8 mouse cellular contexts compared by ENCODE assay signal in genomic region chr14:45389194-45389593, GRCm38 (mm10). TPM values are rescaled to one million over a fixed set of nuclear protein-coding genes. Genes with fewer than 3 reads are reported as not detected.
DNase-seq lines count a peak whose midpoint lies in the region; ATAC-seq and TF ChIP-seq lines count a peak whose summit lies in the region.

No protein-coding gene starts in this region.

- ATAC-seq in frontal cortex, adult (ENCODE audit: low TSS enrichment) = peak; percentile 51
- no peak; the same call in 1 of the 2 replicates for ATAC-seq in forebrain, embryonic 13.5 days
- peak; percentile 4; the same call in 1 of the 2 replicates for ATAC-seq in liver, embryonic 15.5 days (ENCODE audit: insufficient read depth)

- peaks cover 13% of the 10 kb centered on the region for H3K4me1 ChIP-seq in forebrain, embryonic 13.5 days
- peaks cover 37% of the 10 kb centered on the region for H3K4me1 ChIP-seq in liver, embryonic 15.5 days (replicated peaks)

- H3K9ac ChIP-seq in forebrain, embryonic 13.5 days = peak overlapping the region; percentile 90
- H3K9ac ChIP-seq in liver, embryonic 15.5 days = peak overlapping the region; percentile 68; the same call in 1 of the 2 replicates

- no peaks in the 10 kb centered on the region for H3K27me3 ChIP-seq in C2C12 (ENCODE audit: control insufficient read depth, insufficient read depth, insufficient read length)
- no peaks in the 10 kb centered on the region for H3K27me3 ChIP-seq in forebrain, embryonic 13.5 days
- H3K27me3 ChIP-seq in liver, embryonic 15.5 days = no peaks in the 10 kb centered on the region

- H3K4me2 ChIP-seq in forebrain, embryonic 13.5 days = peak overlapping the region; percentile 86
- peak overlapping the region; percentile 96 for H3K4me2 ChIP-seq in liver, embryonic 15.5 days

- no peaks in the 10 kb centered on the region for H3K9me3 ChIP-seq in forebrain, embryonic 13.5 days (replicated peaks)
- no peaks in the 10 kb centered on the region for H3K9me3 ChIP-seq in liver, embryonic 15.5 days (replicated peaks)

- H3ac ChIP-seq in C2C12 (ENCODE audit: control insufficient read depth, insufficient read length, low read depth) = peak overlapping the region; percentile 33

- peak overlapping the region; percentile 44; the same call in 1 of the 2 replicates for H3K27ac ChIP-seq in forebrain, embryonic 13.5 days
- peak overlapping the region; percentile 78 for H3K27ac ChIP-seq in liver, embryonic 15.5 days (replicated peaks)

- H3K36me3 ChIP-seq in C2C12 (ENCODE audit: control insufficient read depth, insufficient read depth) = no peaks in the 10 kb centered on the region
- H3K36me3 ChIP-seq in forebrain, embryonic 13.5 days (ENCODE audit: poor library complexity, severe bottlenecking) = no peaks in the 10 kb centered on the region
- H3K36me3 ChIP-seq in liver, embryonic 15.5 days (replicated peaks) = no peaks in the 10 kb centered on the region

- H3K79me2 ChIP-seq in C2C12 (ENCODE audit: control insufficient read depth, insufficient read depth) = peaks cover 40% of the 10 kb centered on the region

- no peak for DNase-seq in frontal cortex, postnatal 10 days (ENCODE audit: low spot score in 2 of 2)
- no peak for DNase-seq in adrenal gland, adult 2 months
- no peak for DNase-seq in cerebellum, postnatal 14 days
- DNase-seq in cerebellum, postnatal 4 days (ENCODE audit: low spot score in 2 of 2) = no peak

- TF ChIP-seq CTCF in C2C12 (IDR thresholded peaks at IDR 0.05; ENCODE audit: control insufficient read depth, insufficient read depth, insufficient read length) = no peak

- H3K4me3 ChIP-seq in C2C12 (ENCODE audit: insufficient read depth, poor library complexity, severe bottlenecking) = peak overlapping the region; percentile 75
- H3K4me3 ChIP-seq in forebrain, embryonic 13.5 days = peak overlapping the region; percentile 78
- H3K4me3 ChIP-seq in liver, embryonic 15.5 days (replicated peaks) = peak overlapping the region; percentile 69

- peaks cover 4% of the 10 kb centered on the region for H3K79me3 ChIP-seq in C2C12 (ENCODE audit: low read depth)

- WGBS in forebrain, embryonic 13.5 days = 29% methylated on average over 3 of the region's 3 CpGs
- WGBS in liver, embryonic 15.5 days (ENCODE audit: insufficient replicate concordance) = 34% methylated on average over 3 of the region's 3 CpGs

TF ChIP-seq in C2C12, 6 proteins besides CTCF, POLR2A, EP300 and RAD21:
- TF ChIP-seq MAX (IDR thresholded peaks at IDR 0.05) (no peak), FOSL1 (IDR thresholded peaks at IDR 0.05; ENCODE audit: insufficient read depth, low read length, poor library complexity, severe bottlenecking) (no peak), MYOD1 (IDR thresholded peaks at IDR 0.05; ENCODE audit: control insufficient read depth, insufficient read length, low read depth) (no peak), CEBPB (IDR thresholded peaks at IDR 0.05; ENCODE audit: low read depth) (no peak), MYOG (IDR thresholded peaks at IDR 0.05; ENCODE audit: control insufficient read depth, extremely low read depth, insufficient read length) (no peak), USF1 (IDR thresholded peaks at IDR 0.05; ENCODE audit: low read depth) (no peak)

RNA-seq across cellular contexts. Expression of gene Gnpnat1, which starts 15.5 kb away (rescaled TPM):
- 12.5 TPM for polyA plus RNA-seq in C2C12 (2012; fragmentation: generic; extraction: Trizol)
- 24.1 and 25.0 TPM in 2 replicates for polyA plus RNA-seq in forebrain, embryonic 13.5 days (2015; fragmentation: Nextera tagmentation; extraction: Ambion mirVana)
- polyA plus RNA-seq in liver, embryonic 15.5 days (2015; fragmentation: Nextera tagmentation; extraction: Ambion mirVana) = 25.2 and 30.2 TPM in 2 replicates
- total RNA-seq in adrenal gland, adult 2 months (2021) = 10 to 100 TPM; 27.0 to 29.4 TPM
- 1.3 and 1.8 TPM in 2 replicates for polyA plus RNA-seq in adrenal gland, adult 2 months (2012; rRNA removed)

RNA-seq across cellular contexts. Expression of gene Styx, which starts 38.3 kb away (rescaled TPM):
- 6.7 TPM for polyA plus RNA-seq in C2C12 (2012; fragmentation: generic; extraction: Trizol)
- 49.3 and 50.9 TPM in 2 replicates for polyA plus RNA-seq in forebrain, embryonic 13.5 days (2015; fragmentation: Nextera tagmentation; extraction: Ambion mirVana)
- 16.2 TPM in 2 replicates for polyA plus RNA-seq in liver, embryonic 15.5 days (2015; fragmentation: Nextera tagmentation; extraction: Ambion mirVana)
- total RNA-seq in adrenal gland, adult 2 months (2021) = 10 to 100 TPM; 26.2 to 28.1 TPM
- 22.3 and 24.1 TPM in 2 replicates for polyA plus RNA-seq in adrenal gland, adult 2 months (2012; rRNA removed)

RNA-seq across cellular contexts. Expression of gene Psmc6, which starts 59.6 kb away (rescaled TPM):
- polyA plus RNA-seq in C2C12 (2012; fragmentation: generic; extraction: Trizol) = 47.5 TPM
- polyA plus RNA-seq in forebrain, embryonic 13.5 days (2015; fragmentation: Nextera tagmentation; extraction: Ambion mirVana) = 200 and 220 TPM in 2 replicates
- polyA plus RNA-seq in liver, embryonic 15.5 days (2015; fragmentation: Nextera tagmentation; extraction: Ambion mirVana) = 69.2 and 84.9 TPM in 2 replicates
- total RNA-seq in adrenal gland, adult 2 months (2021) = 100 to 1,000 TPM; 104 to 142 TPM
- polyA plus RNA-seq in adrenal gland, adult 2 months (2012; rRNA removed) = 4.5 and 5.7 TPM in 2 replicates
